Mouse (Mus musculus) kidney, adult 9 months (tissue): ENCODE measurements around the gene Gpr139.

Experiments
- DNase-seq: peaks from one replicate; pipeline ENCODE4 v3.0.0; 2022

The Gpr139 gene

DNA sequence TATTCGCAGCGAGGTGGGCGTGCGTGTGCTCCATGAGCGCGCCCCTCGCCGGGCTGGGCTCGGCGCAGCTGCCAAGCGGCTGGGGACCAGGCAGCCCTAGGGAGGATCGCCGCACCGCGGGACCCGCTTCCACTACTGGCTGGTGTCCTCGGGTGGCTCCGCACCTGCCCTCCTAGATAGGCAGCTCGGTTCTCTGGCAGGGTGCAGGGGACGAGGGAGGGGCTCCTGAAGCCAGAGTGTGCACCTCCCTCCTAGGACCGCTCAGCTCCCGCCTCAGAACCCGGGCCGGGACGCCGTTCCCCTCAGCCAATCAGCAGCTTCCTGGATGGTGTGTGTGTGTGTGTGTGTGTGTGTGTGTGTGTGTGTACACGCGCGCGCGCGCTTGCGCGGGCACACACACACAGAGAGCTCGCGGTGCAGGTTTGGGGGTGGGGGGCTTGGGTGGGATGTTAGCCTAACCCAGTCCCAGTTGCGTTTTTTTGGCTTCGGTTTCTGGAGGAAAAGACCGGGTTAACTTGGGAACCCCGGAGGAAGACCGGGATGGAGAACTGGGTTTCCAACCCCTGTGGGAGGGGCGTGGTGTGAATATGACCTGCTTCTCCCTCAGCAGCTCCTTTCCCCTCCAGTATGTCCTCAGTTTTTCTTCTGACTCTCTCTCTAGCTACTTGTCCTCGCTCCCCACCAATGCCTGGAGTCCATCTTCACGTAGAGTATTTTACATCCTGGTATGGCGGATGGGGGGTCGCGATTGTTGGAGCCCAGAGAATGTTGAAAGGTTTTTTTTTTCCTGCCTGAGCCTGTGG, at the start of gene Gpr139:
Gene Gpr139 (minus strand): TSS at position 263 of the 803 bp plus-strand sequence.
- DNase-seq, result no peak

DNA sequence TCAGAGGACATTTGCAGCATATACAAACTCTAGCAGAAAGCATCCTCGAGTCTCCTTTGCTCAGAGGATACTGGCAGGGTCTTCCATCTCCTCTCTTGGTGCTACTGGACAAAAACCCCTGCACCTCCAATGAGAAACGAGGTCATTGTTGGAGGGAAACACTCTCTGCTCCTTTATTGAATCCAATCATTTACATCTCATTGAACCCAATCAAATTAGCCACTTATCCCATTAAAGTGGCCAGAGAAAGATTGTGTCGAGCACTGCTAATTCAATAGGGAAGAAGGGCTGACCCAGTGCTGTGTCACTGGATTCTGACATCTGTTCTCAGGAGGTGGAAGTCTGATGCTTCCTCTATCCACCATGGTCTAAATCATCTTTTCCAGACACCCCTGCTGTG, 46.6 kb upstream of the Gpr139 start:
- DNase-seq, result no peak

DNA sequence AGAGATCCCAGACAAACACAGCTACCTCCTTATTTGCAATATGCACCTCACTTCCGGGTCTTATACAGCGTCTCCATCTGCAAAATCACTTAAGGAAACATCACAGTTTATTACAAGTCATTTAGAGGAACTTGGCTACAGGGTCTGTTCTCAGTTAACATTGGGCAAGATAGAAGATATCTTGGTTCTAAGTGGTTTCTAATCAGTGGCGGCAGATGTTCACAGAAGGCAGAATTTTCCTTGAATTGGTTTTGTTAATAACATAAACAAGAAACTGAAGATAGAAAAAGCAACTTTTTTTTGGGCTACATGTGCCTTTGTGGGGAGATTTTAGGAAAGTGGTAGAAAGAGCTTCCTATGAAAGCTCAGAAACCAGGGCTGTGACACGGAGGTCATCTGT, 38.3 kb upstream of the Gpr139 start:
- DNase-seq, result no peak

DNA sequence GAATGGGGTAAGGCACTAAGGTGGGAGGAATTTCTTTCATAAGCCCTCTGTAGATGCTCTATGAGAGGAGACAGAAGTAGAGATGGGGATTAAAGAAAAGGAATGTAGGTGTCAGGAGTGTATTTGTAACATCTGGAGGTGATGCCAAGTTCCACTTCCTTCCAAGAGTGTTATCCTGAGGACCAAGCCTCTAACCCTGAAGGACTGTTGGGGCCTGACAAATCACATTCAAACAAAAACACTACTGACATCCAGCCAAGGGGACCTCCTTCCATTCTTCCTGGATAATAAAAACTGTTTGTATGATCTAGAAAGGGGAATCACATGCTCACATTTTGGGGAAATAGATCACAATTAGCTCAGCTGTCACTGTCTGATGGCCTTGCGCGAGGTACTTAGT, 34.7 kb upstream of the Gpr139 start:
- no peak for DNase-seq

DNA sequence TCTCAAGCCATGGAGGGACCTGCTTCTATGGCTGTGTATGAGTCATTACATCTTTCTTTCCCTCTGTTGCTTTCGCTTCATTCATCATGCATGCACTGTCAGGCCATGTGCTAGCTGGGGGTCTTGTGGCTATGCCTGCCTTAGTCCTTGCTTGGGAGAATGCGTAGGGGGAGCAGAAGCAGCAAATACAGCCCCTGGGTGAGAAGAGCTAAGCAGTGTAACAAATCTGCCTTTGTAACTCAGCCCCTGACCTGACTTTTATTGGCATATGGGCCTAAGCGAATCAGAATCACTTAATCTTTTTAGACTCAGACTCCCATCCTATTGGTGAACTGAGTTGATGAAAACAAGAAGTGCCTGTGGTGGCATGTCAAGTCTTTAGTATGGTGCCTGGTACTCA, 22.8 kb upstream of the Gpr139 start:
- DNase-seq, result no peak

DNA sequence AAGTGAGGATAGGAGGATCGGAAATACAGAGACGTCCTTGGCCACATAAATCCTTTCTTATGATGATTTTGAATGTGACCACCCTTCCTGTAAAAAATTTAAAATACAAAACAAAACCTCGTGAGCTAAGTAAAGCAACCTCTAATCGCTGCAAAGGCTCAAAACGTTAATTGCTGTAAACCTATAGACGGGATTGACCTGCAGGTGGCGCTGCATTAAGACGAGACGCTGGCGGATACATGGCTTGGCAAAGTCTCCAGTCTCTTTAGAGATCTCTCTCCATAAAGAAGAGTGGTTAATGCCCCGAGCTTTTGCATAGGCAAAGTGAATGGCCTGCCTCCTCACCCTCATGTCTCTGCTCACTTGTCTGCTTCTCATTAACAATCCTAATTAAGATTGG, 2.0 kb upstream of the Gpr139 start:
- DNase-seq, result peak; percentile 45

DNA sequence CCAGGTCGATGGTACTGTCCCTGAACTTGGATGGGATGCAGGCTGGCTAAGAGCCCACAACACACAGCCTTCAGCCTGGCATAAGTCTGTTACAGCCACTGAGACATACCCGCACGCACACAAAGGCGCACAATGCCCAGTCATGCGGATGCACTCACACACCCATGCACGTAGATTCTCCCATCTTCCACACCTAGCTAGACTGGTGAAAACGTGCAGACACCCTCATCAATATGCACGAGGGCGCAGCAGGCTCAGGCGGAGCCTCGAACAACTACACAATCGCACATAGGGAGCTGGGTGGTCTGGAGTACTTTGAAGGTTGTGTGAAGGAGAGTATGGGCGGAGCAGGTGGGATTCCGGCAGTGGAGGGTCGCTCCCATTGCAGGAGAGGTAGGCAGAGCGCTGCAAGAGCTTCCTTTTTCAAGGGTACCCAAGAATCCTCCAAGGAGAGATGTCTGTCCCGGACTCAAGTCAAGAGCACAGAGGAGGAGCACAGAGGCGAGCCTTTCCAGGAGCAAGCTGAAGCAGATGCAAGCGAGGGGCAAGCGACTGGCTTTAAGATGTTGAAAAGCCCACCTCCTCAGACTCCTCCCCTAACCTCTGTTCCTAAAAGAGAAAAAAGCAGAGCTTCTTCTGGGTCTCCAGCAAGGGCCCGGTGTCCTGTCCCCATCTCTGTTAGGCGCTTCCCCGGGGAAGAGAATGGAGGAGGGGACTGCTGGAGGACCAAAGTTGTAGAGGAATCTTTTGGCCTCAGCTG, 958 bp upstream of the Gpr139 start:
- no peak for DNase-seq

DNA sequence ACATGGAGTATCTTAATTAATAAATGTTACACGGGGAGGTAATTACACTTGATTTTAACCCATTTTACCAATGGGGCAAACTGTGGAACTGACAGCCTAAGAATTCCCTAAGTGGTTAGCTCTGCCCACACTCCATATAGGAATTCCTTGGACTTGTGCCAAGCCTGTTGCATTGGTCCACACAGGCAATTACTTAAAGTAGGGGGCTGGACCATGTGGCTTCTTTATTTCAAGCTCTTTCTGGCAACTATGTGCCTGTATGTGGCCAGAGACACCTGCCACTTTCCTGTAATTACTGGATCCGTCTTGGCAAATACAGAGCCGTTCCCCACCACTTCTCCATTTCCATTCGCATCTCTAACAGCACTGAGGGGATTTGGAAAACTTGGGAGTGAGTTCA, 3.4 kb downstream of the Gpr139 start:
- no peak for DNase-seq

DNA sequence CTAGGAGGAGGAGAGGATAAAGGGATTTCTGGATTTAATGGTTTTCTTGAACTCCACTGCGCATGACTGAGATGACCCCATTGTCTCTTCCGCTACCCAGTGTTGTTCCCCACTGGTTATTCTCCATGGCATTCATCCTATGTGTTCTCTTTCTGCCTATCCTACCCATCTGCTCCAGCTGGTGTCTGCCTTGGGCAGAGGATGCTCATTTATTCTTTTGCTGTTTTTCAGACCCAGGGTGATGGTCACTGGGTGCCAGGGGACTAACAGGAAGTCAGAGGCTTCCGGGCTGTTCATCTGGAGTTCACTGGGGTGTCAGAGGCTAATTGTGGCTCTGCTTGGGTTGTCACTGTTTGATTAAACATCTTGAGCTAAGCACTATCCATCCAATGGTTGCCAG, 24.4 kb downstream of the Gpr139 start:
- no peak for DNase-seq

DNA sequence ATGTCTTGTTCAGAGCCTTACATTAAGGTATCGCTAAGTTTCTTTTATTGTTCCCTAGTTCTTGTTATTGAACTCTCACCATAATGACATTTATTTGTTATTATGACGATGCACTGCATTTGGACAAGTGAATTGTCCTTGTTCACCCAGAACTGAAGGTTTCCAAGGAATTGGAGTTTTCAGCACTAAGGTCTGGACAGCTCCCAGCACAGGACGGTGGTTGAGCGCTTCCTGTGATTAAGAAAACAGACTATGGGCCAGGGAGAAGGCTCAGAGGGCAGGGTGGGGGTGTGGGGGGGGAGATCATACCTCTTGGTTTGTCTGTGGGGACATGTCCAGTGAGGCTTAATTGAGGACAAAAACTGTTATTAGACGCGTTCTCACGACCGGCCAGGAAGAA, 72.6 kb downstream of the Gpr139 start:
- DNase-seq, result peak; percentile 20

DNA sequence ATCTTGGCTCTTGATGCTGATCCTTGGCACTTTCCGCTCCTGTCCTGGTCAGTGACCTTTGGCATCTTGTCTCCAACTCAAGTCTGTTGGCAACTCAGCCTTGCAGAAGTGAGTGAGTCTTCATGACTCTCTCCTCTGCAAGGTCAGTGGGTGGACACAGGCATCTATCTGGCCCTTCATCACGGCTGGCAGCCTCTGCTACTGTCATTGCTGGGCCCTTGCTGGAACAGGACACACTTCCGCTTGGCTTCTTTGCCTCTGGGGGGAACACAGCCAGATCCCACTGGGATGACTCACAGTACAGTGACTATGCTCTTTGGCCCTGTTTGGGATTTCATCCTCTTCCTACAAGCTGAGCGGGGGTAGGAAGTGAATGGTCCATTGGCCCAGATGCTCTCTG, 78.5 kb downstream of the Gpr139 start:
- DNase-seq, result peak; percentile 42

DNA sequence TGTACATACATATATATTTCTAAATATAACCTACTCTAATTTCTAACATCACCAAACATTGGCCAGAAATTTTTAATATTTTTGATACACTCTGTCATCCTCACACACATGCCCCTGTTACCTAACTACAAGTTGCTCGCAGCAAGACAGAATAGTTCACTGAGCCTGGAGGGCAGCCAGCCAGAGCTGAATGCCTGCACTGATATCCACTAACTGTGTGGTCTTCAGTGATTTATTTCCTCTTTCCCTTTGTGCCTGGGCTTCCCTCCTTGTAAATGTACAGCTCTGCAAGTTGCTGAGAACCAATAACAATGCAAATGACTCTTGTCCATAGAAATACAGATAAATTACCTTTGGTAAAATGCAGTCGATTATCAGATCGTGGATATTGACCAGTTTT, 87.8 kb downstream of the Gpr139 start:
- DNase-seq, result no peak
